Mouse (Mus musculus) heart, adult 2 months (tissue): ENCODE measurements at regions not wholly inside any gene's neighbourhood (a gene's known extent, or its start where the extent isn't known, plus 50 kb on each side); places are given as distances from the start of the nearest gene placed in this dataset.

Experiments
- DNase-seq, 2 experiments: peaks; one replicate each; pipeline ENCODE4 v3.0.0; 2021
- H3K27ac ChIP-seq: fragments of 200-600 bp; 2 replicates; pipeline ENCODE4 v1.8.1; 2022
- H3K27me3 ChIP-seq: fragments of 200-500 bp; 2 replicates; pipeline ENCODE4 v1.6.1; 2012; ENCODE audit warnings: mild to moderate bottlenecking, low read length, inconsistent platforms, mixed read lengths; ENCODE audit not compliant: control insufficient read depth, insufficient read depth
- H3K36me3 ChIP-seq: fragments of 200-500 bp; 2 replicates; pipeline ENCODE4 v1.6.1; 2012; ENCODE audit warnings: low read length, inconsistent platforms; ENCODE audit not compliant: control insufficient read depth, insufficient read depth
- H3K4me1 ChIP-seq: fragments of 200-500 bp; 2 replicates; pipeline ENCODE4 v1.6.1; 2011; ENCODE audit warnings: low read length; ENCODE audit not compliant: control insufficient read depth, insufficient read depth
- H3K4me3 ChIP-seq: fragments of 200-600 bp; 2 replicates; pipeline ENCODE4 v1.8.1; 2022
- H3K79me2 ChIP-seq: fragments of 200-500 bp; replicated peaks from 2 replicates; pipeline ENCODE4 v1.6.1; 2012; ENCODE audit warnings: mild to moderate bottlenecking, inconsistent platforms, low read length, moderate library complexity, mixed read lengths; ENCODE audit not compliant: control insufficient read depth, insufficient read depth
- H3K9ac ChIP-seq: fragments of 200-500 bp; 2 replicates; pipeline ENCODE4 v1.6.1; 2012; ENCODE audit warnings: low read depth, mild to moderate bottlenecking, control low read depth, inconsistent platforms, low read length, mixed read lengths
- CTCF ChIP-seq: fragments of 200-600 bp; IDR thresholded peaks from 2 replicates; pipeline ENCODE4 v1.8.1; 2022; ENCODE audit warnings: antibody characterized with exemption, mild to moderate bottlenecking, moderate library complexity
- EP300 ChIP-seq: fragments of 200-500 bp; IDR thresholded peaks from 2 replicates; pipeline ENCODE4 v1.6.1; 2011; ENCODE audit warnings: low read depth, low read length, control low read depth; ENCODE audit not compliant: insufficient read depth
- POLR2A ChIP-seq: fragments of 200-500 bp; IDR thresholded peaks from 2 replicates; pipeline ENCODE4 v1.6.1; 2011; ENCODE audit warnings: mild to moderate bottlenecking, low read depth, low read length, control low read depth; ENCODE audit not compliant: insufficient read depth
- WGBS: fragments of 180-500 bp; shearing (Covaris S2); methylation state at CpG from one replicate; pipeline ENCODE4 v1.1.7; 2018; 5-methylcytosine and 5-hydroxymethylcytosine counted together
- intact Hi-C: fragments of 180-260 bp; cut with DNase I; formaldehyde crosslinking; loops from one replicate; pipeline ENCODE4 v1.15.1; 2025

GRCm38 (mm10) chr2:12697209-12697608 lies 226.6 kb upstream of the Pter start:
- intact Hi-C loops = no loop called here
- no peak for TF ChIP-seq POLR2A
- TF ChIP-seq CTCF = no peak
- no peak for TF ChIP-seq EP300
- Histone ChIP-seq H3K27me3 (no peaks in the 10 kb centered on the region), H3K27ac (no peak overlapping the region; the same call in 1 of the 2 replicates), H3K79me2 (no peaks in the 10 kb centered on the region), H3K4me1 (no peaks in the 10 kb centered on the region), H3K9ac (no peak overlapping the region), H3K4me3 (no peak overlapping the region), H3K36me3 (no peaks in the 10 kb centered on the region)
- 67% methylated on average over 1 of the region's 1 CpGs for WGBS
- no peak for DNase-seq

DNA sequence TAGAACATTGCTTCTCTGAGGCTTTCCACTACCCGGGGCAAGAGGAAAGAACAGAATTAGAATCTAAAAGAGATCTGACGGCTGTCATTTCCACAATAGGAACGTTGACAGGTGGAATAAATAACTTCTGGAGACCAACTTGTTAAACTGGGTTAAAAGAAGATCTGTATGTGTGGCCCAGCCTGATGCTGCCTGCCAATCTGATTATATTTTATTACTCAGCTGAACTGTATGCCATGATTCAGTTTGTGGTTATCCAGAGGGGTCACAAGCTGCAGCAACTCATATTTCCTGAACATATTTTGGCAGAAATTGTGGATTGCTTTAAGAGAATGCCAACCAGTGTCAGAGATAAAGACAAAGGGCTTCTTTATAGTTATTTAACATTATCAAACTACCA lies 224.5 kb upstream of the Pter start:
- H3K4me3 ChIP-seq = no peak overlapping the region
- no peaks in the 10 kb centered on the region for H3K27me3 ChIP-seq
- no peaks in the 10 kb centered on the region for H3K79me2 ChIP-seq
- no peaks in the 10 kb centered on the region for H3K36me3 ChIP-seq
- H3K27ac ChIP-seq = no peak overlapping the region; the same call in 1 of the 2 replicates
- no peaks in the 10 kb centered on the region for H3K4me1 ChIP-seq
- DNase-seq = no peak
- intact Hi-C loops = no loop called here
- TF ChIP-seq EP300 (no peak), POLR2A (no peak), CTCF (no peak)
- H3K9ac ChIP-seq = no peak overlapping the region
- 50% methylated on average over 3 of the region's 3 CpGs for WGBS

DNA sequence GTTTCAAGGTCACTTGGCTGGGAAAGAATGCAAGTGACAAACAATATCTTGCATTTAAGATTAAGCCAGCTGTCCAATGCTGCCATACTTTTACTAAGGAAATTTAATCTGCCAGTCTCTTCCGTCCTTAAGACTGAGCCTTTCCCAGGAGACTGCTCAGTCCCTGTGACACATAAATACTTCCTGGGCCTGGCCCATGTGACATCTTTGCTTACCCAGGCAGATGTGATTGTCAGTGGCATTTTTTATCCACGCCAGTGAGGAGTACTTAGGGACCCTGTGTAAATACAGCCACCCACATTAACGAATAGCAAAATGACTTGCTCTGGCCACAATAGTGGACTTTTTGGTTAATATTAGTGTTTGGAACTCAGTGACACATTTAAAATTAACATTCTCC lies 216.3 kb upstream of the Pter start:
- TF ChIP-seq POLR2A (no peak), EP300 (no peak), CTCF (no peak)
- no peaks in the 10 kb centered on the region for H3K36me3 ChIP-seq
- H3K79me2 ChIP-seq = no peaks in the 10 kb centered on the region
- DNase-seq = no peak
- no peak overlapping the region for H3K9ac ChIP-seq
- H3K27ac ChIP-seq = no peak overlapping the region
- WGBS = 46% methylated on average over 3 of the region's 3 CpGs
- peaks cover 2% of the 10 kb centered on the region; the same call in 1 of the 2 replicates for H3K4me1 ChIP-seq
- H3K27me3 ChIP-seq = no peaks in the 10 kb centered on the region
- H3K4me3 ChIP-seq = no peak overlapping the region
- intact Hi-C loops = loop anchor here (5.0 to 10.0 kb wide), 4 partner anchors 117 to 530 kb away; partner anchors contain the start of gene Pter

DNA sequence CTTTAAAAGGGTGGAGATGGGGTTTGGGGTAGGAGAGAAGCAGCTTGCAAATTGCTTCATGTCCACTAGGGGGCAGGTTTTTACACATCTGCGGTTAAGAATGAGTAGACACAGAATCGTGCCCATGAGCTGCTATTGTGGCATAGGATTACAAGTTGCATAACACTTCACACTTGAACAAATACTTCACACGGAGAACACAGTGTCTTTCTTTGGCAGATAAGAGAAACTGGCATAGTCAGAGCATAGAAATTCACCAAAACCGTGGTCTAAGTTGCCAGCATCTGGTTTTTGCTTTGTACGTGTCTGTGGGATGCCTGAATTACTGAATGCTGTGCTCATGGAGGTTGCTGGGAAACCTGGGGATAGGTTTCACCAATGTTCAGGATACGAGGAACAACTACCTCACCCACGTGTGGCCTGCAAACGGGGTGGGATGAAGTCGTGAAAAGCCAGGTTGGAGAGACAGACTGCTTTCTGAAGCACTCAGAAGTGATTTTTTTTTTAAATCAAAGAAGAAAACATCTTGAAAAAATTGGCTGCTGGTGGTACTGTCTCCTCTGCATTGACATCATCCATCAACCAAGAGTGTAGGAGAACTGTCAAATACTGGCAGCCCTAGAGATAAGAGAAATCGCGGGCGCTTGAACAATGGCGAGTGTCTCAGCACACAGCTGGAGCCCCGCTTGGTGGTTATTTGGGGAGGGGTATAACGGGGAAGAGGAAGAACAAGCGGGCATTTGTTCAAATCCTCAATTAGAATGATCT lies 214.5 kb upstream of the Pter start:
- Histone ChIP-seq H3K4me1 (peaks cover 2% of the 10 kb centered on the region; the same call in 1 of the 2 replicates), H3K36me3 (no peaks in the 10 kb centered on the region), H3K4me3 (0 out of 2 replicates have a peak overlapping the region, but pooled peaks have one; percentile 17), H3K27me3 (no peaks in the 10 kb centered on the region), H3K9ac (0 out of 2 replicates have a peak overlapping the region, but pooled peaks have one; percentile 24), H3K79me2 (no peaks in the 10 kb centered on the region), H3K27ac (0 out of 2 replicates have a peak overlapping the region, but pooled peaks have one; percentile 36)
- DNase-seq = peak; percentile 31 to 35
- intact Hi-C loops = loop anchor here (5.0 to 10.0 kb wide), 4 partner anchors 115 to 528 kb away; partner anchors contain the start of gene Pter
- TF ChIP-seq CTCF = peak; percentile 86
- no peak for TF ChIP-seq EP300
- 37% methylated on average over 16 of the region's 16 CpGs for WGBS

- no peaks in the 10 kb centered on the region for H3K36me3 ChIP-seq
- 88% methylated on average over 2 of the region's 2 CpGs for WGBS
- intact Hi-C loops = loop anchor here (5.0 to 10.0 kb wide), 4 partner anchors 115 to 527 kb away; partner anchors contain the start of gene Pter
- DNase-seq = no peak
- H3K9ac ChIP-seq = no peak overlapping the region
- no peaks in the 10 kb centered on the region for H3K79me2 ChIP-seq
- no peak overlapping the region for H3K27ac ChIP-seq
- peaks cover 2% of the 10 kb centered on the region; the same call in 1 of the 2 replicates for H3K4me1 ChIP-seq
- no peak for TF ChIP-seq EP300
- no peak overlapping the region for H3K4me3 ChIP-seq
- no peaks in the 10 kb centered on the region for H3K27me3 ChIP-seq
Measured at GRCm38 (mm10) chr2:12709924-12710240, 214.0 kb upstream of the Pter start.

GRCm38 (mm10) chr2:12716124-12717012 lies 207.5 kb upstream of the Pter start:
- intact Hi-C loops = no loop called here
- TF ChIP-seq POLR2A (no peak), EP300 (no peak), CTCF (no peak)
- Histone ChIP-seq H3K36me3 (no peaks in the 10 kb centered on the region), H3K9ac (no peak overlapping the region), H3K4me3 (no peak overlapping the region), H3K79me2 (no peaks in the 10 kb centered on the region), H3K4me1 (no peaks in the 10 kb centered on the region; the same call in 1 of the 2 replicates), H3K27ac (no peak overlapping the region), H3K27me3 (no peaks in the 10 kb centered on the region)
- 65% methylated on average over 3 of the region's 3 CpGs for WGBS
- DNase-seq = no peak
